Mouse (Mus musculus): ENCODE results near the gene Hoxc5.

- TF ChIP-seq CTCF (IDR thresholded peaks at IDR 0.05; ENCODE audit: insufficient read depth, low read depth, low read length) = no peak
- TF ChIP-seq POLR2A (IDR thresholded peaks at IDR 0.05; ENCODE audit: insufficient read depth, low read depth, low read length) = no peak
These were observed 48.3 kb downstream of the Hoxc5 start for GRCm38 (mm10) chr15:103015406-103016166.
